In the genomic region with DNA sequence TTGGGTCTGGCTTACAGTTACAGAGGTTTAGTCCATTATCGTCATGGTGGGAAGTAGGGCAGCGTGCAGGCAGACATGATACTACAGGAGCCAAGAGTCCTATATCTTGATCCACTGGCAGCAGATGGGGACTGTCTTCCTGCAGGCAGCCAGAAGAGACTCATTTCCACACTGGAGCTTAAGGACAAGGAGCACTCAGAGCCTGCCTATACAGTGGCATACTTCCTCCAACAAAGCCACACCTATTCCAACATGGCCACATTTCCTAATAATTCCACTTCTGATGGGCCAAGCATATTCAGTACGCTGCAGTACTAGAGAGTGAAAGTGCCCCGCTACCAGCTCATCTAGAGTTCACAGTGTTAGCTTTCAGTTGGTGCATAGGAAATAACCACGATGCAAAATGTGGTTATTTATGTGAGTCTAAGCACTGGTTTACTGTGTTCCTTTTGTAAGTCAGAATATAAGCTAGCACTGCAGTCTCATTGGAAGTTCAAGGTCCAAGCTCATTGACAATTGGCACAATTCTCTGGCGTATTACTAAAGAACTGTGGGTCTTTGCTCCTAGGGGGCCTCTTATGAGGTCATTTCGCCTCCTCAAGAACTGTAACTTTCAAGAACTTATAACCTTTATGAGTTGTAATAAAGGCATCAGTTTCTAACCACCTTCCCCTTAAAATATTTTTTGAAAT, we compare ENCODE assay signal across 14 mouse cellular contexts.
"Had no signal": no experiment of that assay in that cellular context is flagged by ENCODE, and none has a peak within 500 bp of the region (broad histone marks: within the 10 kb centered on the region; RNA-seq: fewer than 3 reads in every experiment).

No protein-coding gene starts in this region.

- H3K9ac ChIP-seq: limb, embryonic 15.5 days; liver, embryonic 14.5 days; stomach, embryonic 15.5 days had no signal

- H3K4me2 ChIP-seq: limb, embryonic 15.5 days; neural tube, embryonic 13.5 days; stomach, embryonic 15.5 days had no signal

- H3K27ac ChIP-seq: kidney, postnatal 0 days; limb, embryonic 15.5 days; liver, embryonic 14.5 days; neural tube, embryonic 13.5 days; stomach, embryonic 15.5 days had no signal

- H3K4me3 ChIP-seq: limb, embryonic 15.5 days; neural tube, embryonic 13.5 days; stomach, embryonic 15.5 days had no signal

- H3K9me3 ChIP-seq: limb, embryonic 15.5 days; neural tube, embryonic 13.5 days; stomach, embryonic 15.5 days had no signal

- H3K36me3 ChIP-seq: limb, embryonic 15.5 days; neural tube, embryonic 13.5 days; stomach, embryonic 15.5 days had no signal

- H3K27me3 ChIP-seq: limb, embryonic 15.5 days; neural tube, embryonic 13.5 days; stomach, embryonic 15.5 days had no signal

- DNase-seq: kidney, adult 8-10 months; kidney, postnatal 36 days; layer of hippocampus, adult 9-11 months; layer of hippocampus, postnatal 36 days; lung, adult 18-20 months; midbrain, embryonic 14.5 days; retina, postnatal 1 day; thymus, adult 2 months; thymus, postnatal 25 days had no signal
